Mouse (Mus musculus) cortical plate, adult 2 months (tissue): ENCODE data around the gene Lbx1.

ENCODE experiments used
- CTCF ChIP-seq: fragments of 200-500 bp; IDR thresholded peaks from 2 replicates; pipeline ENCODE4 v1.5.1; 2011; ENCODE audit warnings: mild to moderate bottlenecking, control low read depth, low read length; ENCODE audit not compliant: insufficient read depth; ENCODE audit errors: extremely low read depth
- POLR2A ChIP-seq: fragments of 200-500 bp; IDR thresholded peaks from 2 replicates; pipeline ENCODE4 v1.6.1; 2011; ENCODE audit warnings: mild to moderate bottlenecking, low read length, control low read depth; ENCODE audit not compliant: insufficient read depth; ENCODE audit errors: extremely low read depth

DNA sequence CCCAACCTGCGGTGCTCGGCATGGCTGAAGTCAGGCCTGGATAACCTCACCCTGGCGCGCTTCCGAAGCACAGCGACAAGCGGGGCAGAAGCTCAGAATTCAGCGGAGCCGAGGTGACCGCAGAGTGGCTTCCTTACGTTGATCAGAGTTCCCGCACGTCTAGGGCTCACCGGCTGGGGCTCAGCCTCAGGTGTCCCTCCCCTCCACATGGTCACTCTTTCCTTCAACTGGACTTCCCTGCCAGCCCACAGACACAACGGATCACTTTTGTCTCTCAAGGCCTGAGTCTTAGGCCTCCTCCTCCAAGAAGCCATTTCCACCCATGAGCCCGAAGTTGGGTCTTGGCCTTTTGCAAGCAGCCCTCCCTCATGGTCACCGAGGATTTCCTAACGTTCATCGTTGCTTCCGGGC, 5.4 kb downstream of the Lbx1 start:
- no peak for TF ChIP-seq CTCF
- TF ChIP-seq POLR2A, result no peak
